Mouse (Mus musculus): Measurements from ENCODE around the gene Kcnj16.

- no peak for TF ChIP-seq CTCF (IDR thresholded peaks at IDR 0.05; ENCODE audit: extremely low read depth, insufficient read length, insufficient replicate concordance, low read depth, low read length)
- TF ChIP-seq POLR2A (IDR thresholded peaks at IDR 0.05; ENCODE audit: low read depth, low read length): no peak
These were observed 29.4 kb downstream of the Kcnj16 start for GRCm38 (mm10) chr11:110997211-110997610.
